Mouse (Mus musculus): ENCODE results near the gene Rab3ip. TPM values are rescaled to one million over a fixed set of nuclear protein-coding genes. Genes with fewer than 3 reads are reported as not detected.

Gene Rab3ip
- polyA plus RNA-seq, 2 experiments = 6.6 to 7.4 TPM

DNA sequence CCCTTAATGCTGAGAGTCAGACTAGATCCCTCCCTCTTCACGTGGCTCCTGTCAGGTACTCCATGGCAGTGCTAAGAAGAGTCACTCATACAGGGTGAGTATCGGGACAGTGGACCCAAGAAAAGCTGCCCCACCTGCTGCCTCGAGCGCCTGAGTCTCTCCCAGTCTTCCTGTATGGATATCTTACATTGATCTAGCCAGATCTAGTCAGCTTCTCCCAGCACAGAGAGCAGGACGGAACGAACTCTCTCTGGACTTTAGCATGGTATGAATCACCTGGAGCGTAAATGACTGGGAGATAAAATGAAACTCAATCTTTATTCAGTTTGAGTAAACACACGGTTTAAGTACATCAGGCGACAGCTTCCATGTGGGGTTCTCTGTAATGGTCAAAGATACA, 76.1 kb downstream of the Rab3ip start:
- Histone ChIP-seq H3K4me1 (replicated peaks; ENCODE audit: control insufficient read depth in 2 of 2, insufficient read depth in 2 of 2, low read length in 1 of 2) (no peaks in the 10 kb centered on the region), H3K9me3 (ENCODE audit: control insufficient read depth, low read length) (no peaks in the 10 kb centered on the region), H3K9ac (replicated peaks) (no peak overlapping the region), H3K4me3 (ENCODE audit: insufficient read depth in 1 of 2, low read depth in 2 of 2, low read length in 2 of 2) (no peak overlapping the region), H3K4me2 (ENCODE audit: low read depth) (no peak overlapping the region), H3K27ac (no peak overlapping the region), H3K27me3 (ENCODE audit: control insufficient read depth, insufficient read depth, low read length) (no peaks in the 10 kb centered on the region), H3K36me3 (replicated peaks; ENCODE audit: control insufficient read depth, insufficient read depth, low read depth) (no peaks in the 10 kb centered on the region)
- no peak for ATAC-seq (ENCODE audit: insufficient read depth)
- no peak for DNase-seq (ENCODE audit: low read depth in 3 of 3, low spot score in 3 of 3)
- TF ChIP-seq CTCF (IDR thresholded peaks at IDR 0.05; ENCODE audit: low read depth) (no peak), EP300 (IDR thresholded peaks at IDR 0.05; ENCODE audit: low read depth) (no peak)
- WGBS (ENCODE audit: insufficient replicate concordance) = 61% methylated on average over 9 of the region's 9 CpGs

DNA sequence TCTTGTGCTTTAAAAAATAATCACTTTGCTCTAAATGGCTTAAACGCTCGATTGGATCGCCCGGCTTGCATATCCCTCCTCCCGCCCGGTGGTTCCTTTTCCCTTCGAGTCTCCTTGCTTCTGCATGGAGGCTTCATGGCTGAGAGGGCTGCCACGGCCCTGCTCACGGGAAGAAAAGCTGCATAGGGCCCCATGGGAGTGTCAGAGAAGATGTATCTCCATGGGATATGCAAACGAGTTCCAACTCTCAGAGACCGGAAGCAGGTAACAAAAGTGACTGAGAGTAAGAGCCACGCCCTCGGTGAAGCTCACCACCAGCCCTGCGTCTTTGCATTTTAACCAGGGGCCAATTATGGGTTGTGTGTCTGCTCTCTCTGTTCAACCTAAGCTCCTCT, 78.6 kb downstream of the Rab3ip start:
- no peak for ATAC-seq (ENCODE audit: insufficient read depth)
- no peak overlapping the region for H3K4me3 ChIP-seq (ENCODE audit: insufficient read depth in 1 of 2, low read depth in 2 of 2, low read length in 2 of 2)
- H3K9me3 ChIP-seq (ENCODE audit: control insufficient read depth, low read length) = no peaks in the 10 kb centered on the region
- no peak overlapping the region for H3K9ac ChIP-seq (replicated peaks)
- H3K4me1 ChIP-seq (replicated peaks; ENCODE audit: control insufficient read depth in 2 of 2, insufficient read depth in 2 of 2, low read length in 1 of 2) = no peaks in the 10 kb centered on the region
- H3K36me3 ChIP-seq (replicated peaks; ENCODE audit: control insufficient read depth, insufficient read depth, low read depth) = no peaks in the 10 kb centered on the region
- H3K27ac ChIP-seq = no peak overlapping the region
- H3K27me3 ChIP-seq (ENCODE audit: control insufficient read depth, insufficient read depth, low read length) = no peaks in the 10 kb centered on the region
- 68% methylated on average over 14 of the region's 14 CpGs for WGBS (ENCODE audit: insufficient replicate concordance)
- H3K4me2 ChIP-seq (ENCODE audit: low read depth) = no peak overlapping the region
- no peak for DNase-seq (ENCODE audit: low read depth in 3 of 3, low spot score in 3 of 3)
- TF ChIP-seq CTCF (IDR thresholded peaks at IDR 0.05; ENCODE audit: low read depth) (no peak), EP300 (IDR thresholded peaks at IDR 0.05; ENCODE audit: low read depth) (no peak)

DNA sequence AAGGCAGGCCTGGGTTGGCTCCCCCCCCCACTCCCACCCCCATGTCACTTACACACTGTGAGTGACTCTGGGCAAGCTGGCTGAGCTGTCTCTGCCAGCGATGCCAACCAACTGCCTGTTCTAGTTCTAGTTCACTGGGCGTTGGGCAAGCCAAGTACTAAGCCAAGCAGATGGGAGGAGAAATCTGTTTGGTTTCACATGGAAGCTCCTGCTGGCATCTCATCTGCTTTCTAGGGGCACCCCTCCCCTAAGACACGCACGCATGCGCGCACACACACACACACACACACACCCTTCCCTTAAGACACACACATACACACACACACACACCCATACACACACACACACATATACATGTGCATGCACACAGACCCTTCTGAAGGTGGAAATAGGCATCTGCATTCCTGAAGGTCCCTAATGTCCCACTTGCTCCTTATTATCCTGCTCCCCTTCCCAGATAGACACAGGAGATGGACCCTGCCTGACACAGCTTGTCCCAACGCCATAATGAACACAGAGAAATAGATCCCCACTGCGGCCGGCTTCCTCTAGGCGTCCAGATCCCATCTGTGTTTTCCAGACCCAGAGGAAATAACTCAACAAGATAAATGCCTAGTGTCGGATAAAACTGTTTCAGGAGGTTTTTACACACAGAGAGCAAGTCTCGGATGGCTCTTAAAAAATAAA, 79.1 kb downstream of the Rab3ip start:
- TF ChIP-seq CTCF (IDR thresholded peaks at IDR 0.05; ENCODE audit: low read depth) = no peak
- TF ChIP-seq EP300 (IDR thresholded peaks at IDR 0.05; ENCODE audit: low read depth) = no peak
- Histone ChIP-seq H3K9me3 (ENCODE audit: control insufficient read depth, low read length) (no peaks in the 10 kb centered on the region), H3K27ac (no peak overlapping the region), H3K27me3 (ENCODE audit: control insufficient read depth, insufficient read depth, low read length) (no peaks in the 10 kb centered on the region), H3K4me1 (replicated peaks; ENCODE audit: control insufficient read depth in 2 of 2, insufficient read depth in 2 of 2, low read length in 1 of 2) (no peaks in the 10 kb centered on the region), H3K36me3 (replicated peaks; ENCODE audit: control insufficient read depth, insufficient read depth, low read depth) (no peaks in the 10 kb centered on the region), H3K4me2 (ENCODE audit: low read depth) (no peak overlapping the region), H3K4me3 (ENCODE audit: insufficient read depth in 1 of 2, low read depth in 2 of 2, low read length in 2 of 2) (no peak overlapping the region), H3K9ac (replicated peaks) (no peak overlapping the region)
- no peak for DNase-seq (ENCODE audit: low read depth in 3 of 3, low spot score in 3 of 3)
- no peak for ATAC-seq (ENCODE audit: insufficient read depth)
- 67% methylated on average over 12 of the region's 12 CpGs for WGBS (ENCODE audit: insufficient replicate concordance)

DNA sequence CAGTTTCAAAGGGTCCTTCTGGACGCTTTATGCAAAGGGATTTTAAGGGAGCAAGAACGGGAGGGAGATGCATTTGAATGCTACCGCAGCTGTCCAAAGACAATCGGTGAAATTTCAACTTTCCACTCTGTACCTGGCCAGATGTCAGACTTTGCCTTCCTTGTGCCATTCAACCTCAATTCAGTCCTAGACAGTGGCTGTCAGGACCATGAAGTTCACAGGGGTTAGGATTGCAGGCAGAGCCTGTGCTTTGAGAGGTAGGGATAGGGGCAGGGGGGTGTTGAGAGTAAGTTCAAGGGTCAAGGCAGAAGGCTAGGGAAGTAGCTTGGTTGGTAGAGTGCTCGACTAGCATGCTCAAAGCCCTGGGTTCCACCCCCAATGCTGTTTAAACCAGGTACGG, 79.8 kb downstream of the Rab3ip start:
- Histone ChIP-seq H3K4me1 (replicated peaks; ENCODE audit: control insufficient read depth in 2 of 2, insufficient read depth in 2 of 2, low read length in 1 of 2) (no peaks in the 10 kb centered on the region), H3K27ac (no peak overlapping the region), H3K27me3 (ENCODE audit: control insufficient read depth, insufficient read depth, low read length) (no peaks in the 10 kb centered on the region), H3K9me3 (ENCODE audit: control insufficient read depth, low read length) (no peaks in the 10 kb centered on the region), H3K4me3 (ENCODE audit: insufficient read depth in 1 of 2, low read depth in 2 of 2, low read length in 2 of 2) (no peak overlapping the region), H3K36me3 (replicated peaks; ENCODE audit: control insufficient read depth, insufficient read depth, low read depth) (no peaks in the 10 kb centered on the region), H3K4me2 (ENCODE audit: low read depth) (no peak overlapping the region), H3K9ac (replicated peaks) (no peak overlapping the region)
- no peak for ATAC-seq (ENCODE audit: insufficient read depth)
- no peak for DNase-seq (ENCODE audit: low read depth in 3 of 3, low spot score in 3 of 3)
- TF ChIP-seq EP300 (IDR thresholded peaks at IDR 0.05; ENCODE audit: low read depth) (no peak), CTCF (IDR thresholded peaks at IDR 0.05; ENCODE audit: low read depth) (no peak)
- 60% methylated on average over 6 of the region's 6 CpGs for WGBS (ENCODE audit: insufficient replicate concordance)

Other genes with a start within 250 kb of the Rab3ip start
- 0.02 TPM in 1 of 2 replicates, not detected in the other for gene Myrfl, start 53.9 kb downstream of the Rab3ip start, polyA plus RNA-seq (2012; rRNA removed)
- gene Myrfl, start 53.9 kb downstream of the Rab3ip start, polyA plus RNA-seq (2014; fragmentation: Nextera tagmentation; extraction: Ambion mirVana) = not detected in 2 replicates
- not detected in 2 replicates for gene Gm10271, start 21.8 kb upstream of the Rab3ip start, polyA plus RNA-seq (2012; rRNA removed)
- gene Gm10271, start 21.8 kb upstream of the Rab3ip start, polyA plus RNA-seq (2014; fragmentation: Nextera tagmentation; extraction: Ambion mirVana) = not detected in 2 replicates
- gene Best3, start 35.5 kb upstream of the Rab3ip start, polyA plus RNA-seq (2012; rRNA removed) = not detected in 2 replicates
- gene Best3, start 35.5 kb upstream of the Rab3ip start, polyA plus RNA-seq (2014; fragmentation: Nextera tagmentation; extraction: Ambion mirVana) = not detected in 2 replicates
- gene Lrrc10, start 94.6 kb upstream of the Rab3ip start, polyA plus RNA-seq (2012; rRNA removed) = not detected in 2 replicates
- not detected in 2 replicates for gene Lrrc10, start 94.6 kb upstream of the Rab3ip start, polyA plus RNA-seq (2014; fragmentation: Nextera tagmentation; extraction: Ambion mirVana)
- 78.1 and 137 TPM in 2 replicates for gene Cct2, start 113.0 kb upstream of the Rab3ip start, polyA plus RNA-seq (2012; rRNA removed)
- 170 and 181 TPM in 2 replicates for gene Cct2, start 113.0 kb upstream of the Rab3ip start, polyA plus RNA-seq (2014; fragmentation: Nextera tagmentation; extraction: Ambion mirVana)
- 7.9 and 9.2 TPM in 2 replicates for gene Frs2, start 197.8 kb upstream of the Rab3ip start, polyA plus RNA-seq (2012; rRNA removed)
- gene Frs2, start 197.8 kb upstream of the Rab3ip start, polyA plus RNA-seq (2014; fragmentation: Nextera tagmentation; extraction: Ambion mirVana) = 8.8 and 11.2 TPM in 2 replicates